Mouse (Mus musculus): Measurements from ENCODE around the gene Tctex1d4. TPM values are rescaled to one million over a fixed set of nuclear protein-coding genes. Genes with fewer than 3 reads are reported as not detected.

Tctex1d4 gene
- polyA plus RNA-seq, 1 experiment: 1.6 TPM

GRCm38 (mm10) chr4:117131890-117132793 is 5.5 kb downstream of the Tctex1d4 start:
- Histone ChIP-seq H3K27me3 (ENCODE audit: control insufficient read depth, insufficient read depth, low read length) (no peaks in the 10 kb centered on the region), H3K36me3 (ENCODE audit: control insufficient read depth, insufficient read depth, low read length) (peaks cover 7% of the 10 kb centered on the region; the same call in 1 of the 2 replicates), H3K4me3 (ENCODE audit: extremely low read depth, insufficient read depth, insufficient read length) (no peak overlapping the region), H3K27ac (ENCODE audit: insufficient read depth, low read length) (no peak overlapping the region), H3K4me1 (ENCODE audit: control insufficient read depth, insufficient read depth, insufficient read length) (peaks cover 9% of the 10 kb centered on the region; the same call in 1 of the 2 replicates)
- WGBS: 83% methylated on average over 7 of the region's 7 CpGs
- TF ChIP-seq CTCF (IDR thresholded peaks at IDR 0.05; ENCODE audit: extremely low read depth, insufficient read depth, insufficient read length, insufficient replicate concordance): no peak
- no peak for TF ChIP-seq POLR2A (IDR thresholded peaks at IDR 0.05; ENCODE audit: low read depth, low read length)
- no peak for DNase-seq (ENCODE audit: low read depth in 1 of 2, low spot score in 2 of 2)

- Histone ChIP-seq H3K36me3 (ENCODE audit: control insufficient read depth, insufficient read depth, low read length) (peaks cover 7% of the 10 kb centered on the region; the same call in 1 of the 2 replicates), H3K27me3 (ENCODE audit: control insufficient read depth, insufficient read depth, low read length) (no peaks in the 10 kb centered on the region), H3K27ac (ENCODE audit: insufficient read depth, low read length) (no peak overlapping the region), H3K4me1 (ENCODE audit: control insufficient read depth, insufficient read depth, insufficient read length) (peaks cover 9% of the 10 kb centered on the region; the same call in 1 of the 2 replicates), H3K4me3 (ENCODE audit: extremely low read depth, insufficient read depth, insufficient read length) (no peak overlapping the region; the same call in 1 of the 2 replicates)
- no peak for TF ChIP-seq CTCF (IDR thresholded peaks at IDR 0.05; ENCODE audit: extremely low read depth, insufficient read depth, insufficient read length, insufficient replicate concordance)
- TF ChIP-seq POLR2A (IDR thresholded peaks at IDR 0.05; ENCODE audit: low read depth, low read length): no peak
- no peak for DNase-seq (ENCODE audit: low read depth in 1 of 2, low spot score in 2 of 2)
- 78% methylated on average over 11 of the region's 11 CpGs for WGBS
Observed at GRCm38 (mm10) chr4:117132794-117133143, 6.2 kb downstream of the Tctex1d4 start.

- whole genome bisulfite sequencing: under 1% methylated on average over 42 of the region's 42 CpGs
- H3K27me3 ChIP-seq (ENCODE audit: control insufficient read depth, insufficient read depth, low read length): no peaks in the 10 kb centered on the region
- TF ChIP-seq CTCF (IDR thresholded peaks at IDR 0.05; ENCODE audit: extremely low read depth, insufficient read depth, insufficient read length, insufficient replicate concordance) (no peak), POLR2A (IDR thresholded peaks at IDR 0.05; ENCODE audit: low read depth, low read length) (no peak)
- H3K4me3 ChIP-seq (ENCODE audit: extremely low read depth, insufficient read depth, insufficient read length): peak overlapping the region; percentile 66
- DNase-seq (ENCODE audit: low read depth in 1 of 2, low spot score in 2 of 2): no peak
- H3K36me3 ChIP-seq (ENCODE audit: control insufficient read depth, insufficient read depth, low read length): peaks cover 7% of the 10 kb centered on the region; the same call in 1 of the 2 replicates
- H3K27ac ChIP-seq (ENCODE audit: insufficient read depth, low read length): peak overlapping the region; percentile 39; the same call in 1 of the 2 replicates
- H3K4me1 ChIP-seq (ENCODE audit: control insufficient read depth, insufficient read depth, insufficient read length): peaks cover 9% of the 10 kb centered on the region; the same call in 1 of the 2 replicates
Observed at GRCm38 (mm10) chr4:117133366-117133796, 6.8 kb downstream of the Tctex1d4 start.

- 3% methylated on average over 48 of the region's 48 CpGs for WGBS
Observed at GRCm38 (mm10) chr4:117133817-117134600, 7.4 kb downstream of the Tctex1d4 start, which contains the start of gene Plk3. Gene Plk3, minus strand, starts transcription at chr4:117133963.

GRCm38 (mm10) chr4:117134601-117134995 is 8.0 kb downstream of the Tctex1d4 start:
- Histone ChIP-seq H3K27ac (ENCODE audit: insufficient read depth, low read length) (no peak overlapping the region), H3K27me3 (ENCODE audit: control insufficient read depth, insufficient read depth, low read length) (no peaks in the 10 kb centered on the region), H3K4me3 (ENCODE audit: extremely low read depth, insufficient read depth, insufficient read length) (no peak overlapping the region), H3K4me1 (ENCODE audit: control insufficient read depth, insufficient read depth, insufficient read length) (peaks cover 9% of the 10 kb centered on the region; the same call in 1 of the 2 replicates), H3K36me3 (ENCODE audit: control insufficient read depth, insufficient read depth, low read length) (peaks cover 4% of the 10 kb centered on the region; the same call in 1 of the 2 replicates)
- no peak for DNase-seq (ENCODE audit: low read depth in 1 of 2, low spot score in 2 of 2)
- TF ChIP-seq POLR2A (IDR thresholded peaks at IDR 0.05; ENCODE audit: low read depth, low read length) (no peak), CTCF (IDR thresholded peaks at IDR 0.05; ENCODE audit: extremely low read depth, insufficient read depth, insufficient read length, insufficient replicate concordance) (no peak)
- WGBS: 39% methylated on average over 2 of the region's 2 CpGs

More at GRCm38 (mm10) chr4:117133817-117134600, 7.4 kb downstream of the Tctex1d4 start, which contains the start of gene Plk3:
- DNase-seq (ENCODE audit: low read depth in 1 of 2, low spot score in 2 of 2): peak; percentile 94 to 98
- peak within 1 kb of the TSS; percentile 66 for H3K4me3 ChIP-seq (ENCODE audit: extremely low read depth, insufficient read depth, insufficient read length)
- peaks cover 9% of the 10 kb centered on the region; the same call in 1 of the 2 replicates for H3K4me1 ChIP-seq (ENCODE audit: control insufficient read depth, insufficient read depth, insufficient read length)
- H3K36me3 ChIP-seq (ENCODE audit: control insufficient read depth, insufficient read depth, low read length): peaks cover 4% of the 10 kb centered on the region; the same call in 1 of the 2 replicates
- TF ChIP-seq CTCF (IDR thresholded peaks at IDR 0.05; ENCODE audit: extremely low read depth, insufficient read depth, insufficient read length, insufficient replicate concordance) (peak; percentile 18; the same call in 1 of the 2 replicates), POLR2A (IDR thresholded peaks at IDR 0.05; ENCODE audit: low read depth, low read length) (peak; percentile 79)
- H3K27ac ChIP-seq (ENCODE audit: insufficient read depth, low read length): peak within 1 kb of the TSS; percentile 52
- no peaks in the 10 kb centered on the region for H3K27me3 ChIP-seq (ENCODE audit: control insufficient read depth, insufficient read depth, low read length)

GRCm38 (mm10) chr4:117136034-117136433 is 9.4 kb downstream of the Tctex1d4 start:
- TF ChIP-seq CTCF (IDR thresholded peaks at IDR 0.05; ENCODE audit: extremely low read depth, insufficient read depth, insufficient read length, insufficient replicate concordance): no peak
- no peaks in the 10 kb centered on the region for H3K27me3 ChIP-seq (ENCODE audit: control insufficient read depth, insufficient read depth, low read length)
- WGBS: 50% methylated on average over 8 of the region's 8 CpGs
- H3K4me1 ChIP-seq (ENCODE audit: control insufficient read depth, insufficient read depth, insufficient read length): peaks cover 9% of the 10 kb centered on the region; the same call in 1 of the 2 replicates
- DNase-seq (ENCODE audit: low read depth in 1 of 2, low spot score in 2 of 2): no peak
- H3K4me3 ChIP-seq (ENCODE audit: extremely low read depth, insufficient read depth, insufficient read length): no peak overlapping the region
- no peak overlapping the region for H3K27ac ChIP-seq (ENCODE audit: insufficient read depth, low read length)
- peaks cover 3% of the 10 kb centered on the region; the same call in 1 of the 2 replicates for H3K36me3 ChIP-seq (ENCODE audit: control insufficient read depth, insufficient read depth, low read length)

Data from spleen, adult 2 months (tissue).